Mouse (Mus musculus) ES-E14 (cell line): ENCODE results near the gene Gm4513.
"Not testable (repeated sequence)": the region's sequence is repeated elsewhere in the genome, so short reads cannot be mapped to it uniquely, and the experiment has no call there.

Experiments
- HCFC1 ChIP-seq: IDR thresholded peaks from 2 replicates; pipeline ENCODE4 v1.6.1; 2012; ENCODE audit warnings: low read length, inconsistent platforms, borderline replicate concordance; ENCODE audit not compliant: insufficient read depth
- MAFK ChIP-seq: IDR thresholded peaks from 2 replicates; pipeline ENCODE4 v1.6.1; 2014; ENCODE audit warnings: mild to moderate bottlenecking, low read depth, low read length, inconsistent platforms; ENCODE audit not compliant: insufficient read depth
- ZC3H11A ChIP-seq: IDR thresholded peaks from 2 replicates; pipeline ENCODE4 v1.6.1; 2012; ENCODE audit warnings: low read depth, mild to moderate bottlenecking, inconsistent platforms, low read length, borderline replicate concordance
- ZNF384 ChIP-seq: IDR thresholded peaks from 2 replicates; pipeline ENCODE4 v1.6.1; 2012; ENCODE audit warnings: low read depth, low read length, inconsistent platforms

DNA sequence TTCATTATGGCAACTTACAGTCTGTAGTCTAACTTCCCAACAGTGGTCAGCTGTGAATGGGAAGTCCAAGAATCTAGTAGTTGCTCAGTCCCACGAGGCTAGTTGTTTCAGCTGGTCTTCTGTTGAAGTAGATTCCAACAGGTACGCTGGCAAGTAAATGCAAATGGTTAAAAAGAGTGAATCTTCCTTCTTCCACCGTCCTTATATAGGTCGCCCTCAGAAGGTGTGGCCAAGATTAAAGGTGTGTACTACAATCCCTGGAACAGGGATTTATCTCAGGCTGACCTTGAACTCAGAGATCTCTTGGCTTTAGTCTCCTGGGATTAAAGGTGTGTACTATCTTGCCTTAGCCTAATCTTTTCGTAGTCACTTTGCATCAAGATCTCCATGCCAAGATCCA, at the start of gene Gm4513:
- not testable (repeated sequence) for TF ChIP-seq HCFC1, ZNF384, MAFK, ZC3H11A
